Mouse (Mus musculus) layer of hippocampus, adult 11-12 months (tissue): ENCODE results near the gene Zar1l.
"Not testable (repeated sequence)": the region's sequence is repeated elsewhere in the genome, so short reads cannot be mapped to it uniquely, and the experiment has no call there.

Experiments used
- DNase-seq: peaks from one replicate; pipeline ENCODE4 v3.0.0; 2022; ENCODE audit warnings: low spot score

Zar1l gene

DNA sequence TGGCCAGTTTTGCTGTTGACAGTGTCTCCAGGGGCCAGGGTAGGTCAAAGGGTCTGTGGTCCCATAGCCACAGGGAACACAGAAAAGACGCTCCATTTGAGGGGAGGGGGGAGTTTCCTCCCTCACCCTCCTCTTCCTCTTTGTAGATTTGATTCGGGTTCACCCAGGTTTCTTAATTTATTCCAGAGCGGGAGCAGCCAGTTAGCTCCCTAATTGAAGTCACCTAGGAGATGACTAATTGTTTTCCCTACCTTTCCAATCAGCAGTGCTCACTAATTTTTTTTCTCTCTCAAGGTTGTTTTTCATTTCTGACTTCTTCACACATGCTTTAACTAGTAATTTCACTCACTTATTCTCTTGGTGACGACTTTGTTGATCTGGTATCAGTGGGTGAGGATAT, at the start of gene Zar1l:
TSS of gene Zar1l (minus strand) at position 101 of the 400 bp plus-strand sequence.
- DNase-seq = no peak

DNA sequence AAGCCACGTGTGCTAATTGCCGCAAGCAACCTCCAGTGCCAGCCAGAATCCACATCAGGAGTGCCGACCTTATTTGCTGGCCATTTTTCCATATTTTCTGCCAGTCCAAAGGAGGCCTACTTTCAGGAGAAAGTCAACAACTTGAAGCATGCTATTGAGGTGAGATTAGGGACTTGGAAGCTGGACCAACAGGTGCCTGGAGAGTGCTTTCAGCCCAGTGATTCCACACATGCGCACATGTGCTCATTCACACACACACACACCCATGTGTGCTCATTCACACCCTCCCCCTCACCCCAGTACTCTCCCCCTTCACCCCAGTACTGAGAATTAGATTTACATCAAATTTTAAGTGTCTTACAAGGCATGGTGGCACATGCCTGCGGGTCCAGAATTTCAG, 49.0 kb upstream of the Zar1l start:
- DNase-seq = no peak

DNA sequence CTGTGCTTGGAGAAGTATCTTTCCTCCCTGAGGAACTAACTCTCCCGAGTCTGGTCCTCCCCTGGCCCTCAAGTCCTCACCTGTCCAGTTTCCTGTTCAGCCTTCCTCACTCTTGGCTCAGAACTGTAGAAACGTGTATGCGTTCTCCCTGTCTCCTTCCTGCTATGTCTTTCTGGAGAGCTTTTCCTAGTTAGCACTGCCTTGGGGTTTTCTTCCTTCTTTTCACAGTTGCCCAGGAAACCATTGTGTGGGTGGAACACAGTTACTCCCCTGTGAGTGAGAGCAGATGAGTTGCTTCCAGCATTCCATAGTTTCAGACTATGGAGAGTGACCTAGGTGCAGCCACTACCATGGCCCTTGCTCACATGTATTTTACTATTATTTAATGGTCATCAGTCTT, 48.3 kb upstream of the Zar1l start:
- DNase-seq = no peak

DNA sequence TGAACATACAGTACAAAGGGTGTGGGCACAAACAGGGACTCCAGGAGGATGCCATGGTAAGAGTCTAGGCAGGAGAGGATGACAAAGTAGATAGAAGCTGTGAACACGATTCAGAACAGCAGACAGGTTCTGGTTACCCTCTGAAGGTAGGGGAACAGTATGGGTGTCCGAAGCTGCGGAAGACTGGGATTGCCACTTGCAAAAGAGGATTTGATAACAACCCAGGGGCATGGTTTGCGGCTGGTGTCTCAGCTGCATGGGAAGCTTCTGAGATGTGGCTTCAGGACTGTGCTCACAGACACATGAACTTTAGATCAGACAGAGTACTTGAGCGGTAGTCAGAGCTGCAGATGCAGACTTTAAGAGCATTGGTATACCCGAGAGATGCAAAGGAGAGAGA, 46.5 kb upstream of the Zar1l start:
- DNase-seq = no peak

DNA sequence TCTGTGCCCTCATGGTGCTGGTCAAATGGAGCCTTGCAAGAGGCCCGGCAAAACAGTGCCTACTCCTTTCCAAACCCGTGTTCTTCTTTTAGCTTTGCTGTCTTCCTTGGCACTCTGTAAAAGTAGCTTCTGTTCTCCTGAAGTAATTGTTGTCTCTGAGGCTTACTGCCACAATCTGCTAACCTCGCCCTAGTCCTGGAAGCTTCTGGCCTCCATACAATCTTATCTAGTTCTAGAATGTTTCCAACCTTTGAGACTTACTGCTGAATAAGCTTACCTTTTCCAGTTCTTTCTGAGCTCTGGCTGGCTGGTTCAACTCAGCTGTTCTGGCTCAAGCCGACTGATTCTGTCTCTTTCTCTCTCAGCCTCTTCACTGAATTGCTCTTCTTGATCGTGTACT, 43.8 kb upstream of the Zar1l start:
- DNase-seq = no peak

DNA sequence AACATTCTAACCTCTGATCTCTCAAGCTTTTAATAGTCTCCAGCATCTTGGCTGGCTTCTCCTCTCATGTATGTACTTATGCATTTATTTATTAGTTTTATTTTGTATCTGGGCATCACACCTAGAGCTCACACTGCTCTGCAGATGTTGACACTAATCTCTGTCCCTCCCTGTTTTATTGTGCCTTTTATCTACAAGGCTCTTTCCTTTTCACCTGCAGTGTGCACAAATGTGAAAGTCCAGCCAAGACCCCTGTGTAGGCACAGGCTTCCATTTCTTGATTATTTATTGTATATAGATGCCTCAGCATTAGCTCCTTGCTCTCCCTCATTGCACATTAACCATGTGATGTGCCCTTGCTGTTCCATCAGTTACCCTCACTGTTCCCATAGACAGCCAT, 43.4 kb upstream of the Zar1l start:
- DNase-seq = no peak

DNA sequence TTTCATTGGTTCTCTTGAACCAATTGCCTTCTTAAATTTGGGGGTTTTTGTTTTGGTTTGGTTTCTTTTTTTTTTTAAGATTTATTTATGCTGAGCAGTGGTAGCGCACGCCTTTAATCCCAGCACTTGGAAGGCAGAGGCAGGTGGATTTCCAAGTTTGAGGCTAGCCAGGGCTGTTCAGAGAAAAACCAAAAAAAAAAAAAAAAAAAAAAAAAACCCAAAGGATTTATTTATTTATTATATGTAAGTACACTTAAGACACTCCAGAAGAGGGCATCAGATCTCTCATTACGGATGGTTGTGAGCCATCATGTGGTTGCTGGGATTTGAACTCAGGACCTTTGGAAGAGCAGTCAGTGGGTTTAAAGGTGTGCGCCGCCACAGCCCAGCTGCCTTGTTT, 42.9 kb upstream of the Zar1l start:
- DNase-seq = no peak

DNA sequence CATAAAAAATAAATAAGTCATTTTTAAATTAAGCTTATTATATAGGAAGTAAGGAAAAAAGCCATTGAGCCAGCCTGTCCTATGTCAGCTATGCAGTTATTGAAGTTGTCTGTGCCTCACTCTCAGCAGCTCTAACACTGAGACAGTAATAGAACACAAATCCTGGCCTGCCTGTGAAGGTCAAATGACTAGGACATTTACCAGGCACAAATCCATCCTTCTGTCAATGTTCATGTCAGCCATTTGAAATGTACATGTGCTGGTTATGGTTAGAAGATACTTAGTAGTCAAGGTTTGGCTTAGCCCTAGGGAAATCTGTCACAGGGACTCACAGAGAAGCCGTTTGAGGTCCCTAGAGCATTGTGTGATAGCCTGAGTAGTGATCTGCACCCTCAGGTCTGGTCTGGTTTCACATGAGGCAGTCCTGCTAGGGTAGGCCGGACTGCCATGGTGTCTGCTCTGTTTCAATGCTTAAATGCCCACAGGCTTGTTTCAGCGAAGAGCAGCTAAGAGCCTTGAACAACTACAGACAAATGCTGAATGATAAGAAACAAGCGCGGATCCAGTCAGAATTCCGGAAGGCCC, 41.6 kb upstream of the Zar1l start:
- no peak for DNase-seq

DNA sequence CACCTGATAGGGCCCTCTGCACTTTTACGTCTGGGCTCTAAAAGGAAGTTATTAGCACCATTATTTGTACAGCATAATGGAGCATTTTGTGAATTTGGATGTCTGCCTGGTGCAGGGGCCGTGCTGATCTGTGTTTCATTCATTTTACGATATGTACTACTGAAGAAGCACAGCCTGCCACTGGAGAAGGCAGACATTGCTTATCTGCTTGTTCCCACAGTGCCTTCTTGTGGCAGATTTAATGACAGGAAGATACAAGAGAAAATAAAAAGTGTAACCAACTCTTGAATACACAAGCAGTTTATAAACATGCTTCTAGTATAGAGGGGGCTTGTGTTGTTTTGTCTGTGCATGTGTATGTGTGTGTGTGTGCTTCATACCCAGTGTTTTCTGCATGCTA, 33.7 kb upstream of the Zar1l start:
- peak; percentile 10 for DNase-seq

DNA sequence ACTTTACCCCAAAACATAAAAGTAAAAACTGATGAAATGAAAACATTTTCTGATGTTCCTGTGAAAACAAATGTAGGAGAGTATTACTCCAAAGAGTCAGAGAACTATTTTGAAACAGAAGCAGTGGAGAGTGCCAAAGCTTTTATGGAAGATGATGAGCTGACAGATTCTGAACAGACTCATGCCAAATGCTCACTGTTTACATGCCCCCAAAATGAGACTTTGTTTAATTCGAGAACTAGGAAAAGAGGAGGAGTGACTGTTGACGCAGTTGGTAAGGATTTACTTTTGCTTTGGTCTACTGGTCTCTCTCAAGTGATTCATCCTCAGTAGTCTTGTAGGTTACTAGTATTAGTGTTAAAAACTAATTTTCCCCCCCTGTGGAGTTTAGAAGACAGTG, 25.2 kb upstream of the Zar1l start:
- DNase-seq = no peak

DNA sequence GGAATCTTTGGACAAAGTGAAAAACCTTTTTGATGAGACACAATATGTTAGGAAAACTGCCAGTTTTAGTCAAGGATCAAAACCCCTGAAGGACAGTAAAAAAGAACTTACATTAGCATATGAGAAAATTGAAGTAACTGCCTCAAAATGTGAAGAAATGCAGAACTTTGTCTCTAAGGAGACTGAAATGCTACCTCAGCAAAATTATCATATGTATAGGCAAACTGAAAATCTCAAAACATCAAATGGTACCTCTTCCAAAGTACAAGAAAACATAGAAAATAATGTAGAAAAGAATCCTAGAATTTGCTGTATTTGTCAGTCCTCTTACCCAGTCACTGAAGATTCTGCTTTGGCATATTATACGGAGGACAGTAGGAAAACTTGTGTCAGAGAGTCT, 23.3 kb upstream of the Zar1l start:
- DNase-seq = no peak

DNA sequence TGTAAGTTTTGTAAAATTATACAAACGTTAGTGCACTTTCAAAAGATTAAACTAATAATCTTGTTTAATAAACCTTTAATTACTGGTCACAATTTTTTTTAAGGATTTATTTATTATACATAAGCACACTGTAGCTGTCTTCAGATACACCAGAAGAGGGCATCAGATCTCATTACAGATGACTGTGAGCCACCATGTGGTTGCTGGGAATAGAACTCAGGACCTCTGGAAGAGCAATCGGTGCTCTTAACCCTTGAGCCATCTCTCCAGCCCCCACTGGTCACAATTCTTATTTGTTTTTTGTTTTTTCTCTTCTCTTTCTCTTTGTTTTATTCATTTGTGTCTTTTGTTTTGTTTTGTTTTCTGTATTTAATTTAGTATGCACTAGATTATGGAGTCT, 7.3 kb upstream of the Zar1l start:
- DNase-seq = no peak

DNA sequence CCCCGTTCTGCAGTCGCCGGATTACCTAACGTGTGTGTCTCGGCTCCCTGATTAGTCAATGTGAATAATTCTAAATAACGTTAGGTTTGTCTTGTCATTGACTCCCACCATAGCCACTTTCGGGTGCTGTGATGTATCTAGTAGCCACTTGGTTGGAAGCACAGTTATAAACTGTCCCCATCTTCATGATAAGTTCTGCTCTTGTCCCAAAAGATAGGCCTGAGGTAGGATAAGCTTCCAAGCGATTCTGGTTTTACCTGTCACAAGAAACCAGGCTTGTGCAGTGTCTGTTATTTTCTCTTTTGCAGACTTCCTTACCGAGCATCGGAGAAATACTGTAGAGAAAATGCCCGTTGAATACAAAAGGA, 4.9 kb upstream of the Zar1l start:
- DNase-seq = no peak

DNA sequence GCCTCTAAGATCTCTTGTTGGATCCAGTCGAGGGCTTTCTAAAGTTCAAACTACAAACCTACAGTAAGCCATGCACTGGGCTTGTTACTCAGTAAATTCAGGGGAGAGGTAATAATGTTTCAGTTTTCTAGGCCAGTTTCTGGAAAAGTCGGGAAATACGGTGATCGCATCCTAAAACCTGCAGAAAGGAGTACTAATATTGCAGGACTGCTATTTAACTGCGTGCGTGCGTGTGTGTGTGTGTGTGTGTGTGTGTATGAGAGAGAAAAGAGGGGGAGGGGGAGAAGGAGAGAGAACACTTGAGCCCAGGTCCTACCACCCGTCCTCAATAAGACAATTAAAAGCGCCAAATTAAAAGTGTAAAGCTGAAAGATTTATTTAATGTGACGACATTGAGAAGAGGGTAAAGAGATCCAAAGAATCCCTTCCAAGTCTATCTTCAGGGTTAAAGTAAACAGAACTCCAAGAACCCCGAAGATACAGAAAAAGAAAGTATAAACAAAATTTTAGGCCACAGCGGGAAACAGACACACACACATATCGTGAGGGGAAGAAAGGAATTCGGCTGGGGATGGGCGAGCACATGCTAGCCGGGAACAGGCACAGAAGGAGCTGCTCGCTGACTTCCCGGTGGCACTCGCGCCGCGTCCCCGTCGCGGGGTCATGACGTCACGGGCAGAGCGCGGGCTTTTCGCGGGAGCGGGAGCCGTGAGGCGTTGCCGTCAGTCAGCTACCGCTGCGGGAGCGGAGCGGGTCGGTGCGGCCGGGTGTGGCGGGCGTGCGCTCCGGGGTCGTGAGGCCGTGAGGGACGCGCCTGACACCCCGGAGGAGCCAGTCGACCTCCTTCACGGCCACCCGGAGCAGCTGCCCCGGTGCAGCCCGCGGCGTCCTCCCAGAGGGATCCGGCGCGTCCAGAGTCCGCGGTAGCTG, 4.2 kb upstream of the Zar1l start, which contains the start of gene Brca2:
TSS of gene Brca2 (plus strand) at position 694 of the 930 bp plus-strand sequence.
- DNase-seq = peak; percentile 90

DNA sequence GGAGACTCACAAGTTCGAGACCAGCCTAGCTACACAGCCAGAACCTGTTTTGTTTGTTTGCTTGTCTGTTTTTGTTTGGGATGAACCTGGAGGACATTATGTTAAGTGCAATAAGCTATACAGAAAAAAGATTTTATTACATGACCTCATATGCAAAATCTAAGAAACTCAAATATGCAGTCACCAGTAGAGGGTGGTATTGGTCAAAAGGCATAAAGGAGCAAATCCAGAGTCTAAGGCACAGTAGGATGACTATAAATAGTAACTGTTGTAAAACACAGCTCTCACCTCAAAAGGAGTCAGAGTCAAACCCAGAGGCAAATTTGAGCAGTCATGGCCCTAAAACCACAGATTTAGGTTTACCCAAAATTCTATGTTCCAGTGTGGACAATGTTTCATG, 1.6 kb upstream of the Zar1l start:
- no peak for DNase-seq

DNA sequence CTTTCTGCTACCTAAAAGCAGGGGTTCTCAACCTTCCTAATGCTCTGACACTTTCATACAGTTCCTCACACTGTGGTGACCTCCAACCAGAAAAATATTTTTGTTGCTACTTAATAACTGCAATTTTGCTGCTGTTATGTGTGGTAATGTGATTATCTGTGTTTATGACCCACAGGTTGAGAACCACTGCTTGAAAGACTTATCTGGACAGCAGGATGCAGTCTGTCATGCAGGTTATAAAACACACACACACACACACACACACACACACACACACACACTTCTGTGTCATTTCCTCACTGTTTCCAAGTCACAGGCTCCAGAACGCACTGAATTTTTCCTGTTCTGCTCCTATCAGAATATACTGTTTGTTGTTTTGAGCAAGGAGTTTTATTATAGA, 3.9 kb downstream of the Zar1l start:
- DNase-seq = no peak

DNA sequence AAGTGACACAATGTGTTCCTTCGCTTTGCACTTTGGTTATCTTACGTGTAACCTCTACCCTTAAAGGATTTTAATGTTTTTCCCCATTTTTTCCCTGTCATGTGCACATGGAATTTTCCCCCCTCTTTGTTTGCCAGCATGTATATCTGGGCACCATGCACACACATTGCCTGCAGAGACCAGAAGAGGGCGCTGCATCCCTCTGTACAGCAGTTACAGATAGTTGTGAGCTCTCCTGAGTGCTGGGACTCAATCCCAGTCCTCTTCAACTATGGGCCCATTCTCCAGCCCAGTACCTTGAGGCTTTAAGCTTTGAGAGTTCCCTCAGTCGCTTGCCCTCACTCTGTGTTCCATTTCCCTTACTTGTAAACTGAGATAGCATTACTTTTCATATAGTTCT, 4.7 kb downstream of the Zar1l start:
- DNase-seq = no peak

DNA sequence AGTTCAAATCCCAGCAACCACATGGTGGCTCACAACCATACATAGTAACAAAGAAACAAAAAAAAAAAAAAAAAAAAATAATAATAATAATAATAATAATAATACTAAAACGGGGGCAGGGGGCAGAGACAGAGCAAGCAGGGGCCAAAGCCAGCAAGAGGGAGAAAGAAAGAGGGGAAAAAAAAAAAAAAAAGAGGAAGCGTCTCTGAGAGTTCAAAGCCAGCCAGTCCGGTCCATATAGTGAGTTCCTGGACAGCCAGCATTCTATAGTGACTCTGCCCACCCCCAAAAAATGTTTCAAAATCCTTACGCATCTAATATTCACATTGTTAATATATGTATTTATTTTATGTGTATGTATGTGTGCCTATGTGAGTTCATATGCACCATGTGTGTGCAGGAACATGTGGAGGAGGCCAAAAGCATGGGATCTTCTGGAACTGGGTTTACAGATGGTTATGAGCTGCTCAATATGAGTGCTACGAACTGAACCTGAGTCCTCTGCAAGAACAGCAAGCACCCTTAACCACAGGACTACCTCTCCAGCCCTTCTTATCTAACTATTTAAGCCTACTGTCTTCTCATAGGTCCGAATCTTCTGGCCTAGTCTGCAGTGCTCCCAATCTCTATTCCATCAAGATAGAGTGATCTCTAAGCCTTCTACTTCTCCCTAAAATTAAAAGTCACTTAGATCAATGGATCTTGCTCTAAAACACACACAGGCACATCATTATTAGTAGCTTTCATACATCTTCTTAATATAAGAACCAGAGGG, 7.3 kb downstream of the Zar1l start:
- DNase-seq = no peak

DNA sequence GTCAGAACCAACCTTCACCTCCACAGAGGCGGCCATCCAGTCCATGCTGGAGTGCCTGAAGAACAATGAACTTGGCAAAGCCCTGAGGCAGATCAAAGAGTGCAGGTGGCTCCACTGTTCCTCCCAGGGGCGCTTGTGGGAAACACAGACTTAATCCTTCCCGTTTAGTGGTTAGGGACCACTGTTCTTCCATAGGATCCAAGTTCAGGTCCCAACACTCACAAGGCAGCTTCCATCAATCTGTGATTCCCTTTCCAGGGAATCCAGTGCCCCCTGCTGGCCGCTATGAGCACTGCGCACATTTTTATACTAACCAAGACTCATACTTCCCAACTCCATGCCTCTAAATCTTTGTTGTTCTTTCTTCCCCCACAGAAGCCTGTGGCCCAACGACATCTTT, 22.2 kb downstream of the Zar1l start:
- peak; percentile 21 for DNase-seq

DNA sequence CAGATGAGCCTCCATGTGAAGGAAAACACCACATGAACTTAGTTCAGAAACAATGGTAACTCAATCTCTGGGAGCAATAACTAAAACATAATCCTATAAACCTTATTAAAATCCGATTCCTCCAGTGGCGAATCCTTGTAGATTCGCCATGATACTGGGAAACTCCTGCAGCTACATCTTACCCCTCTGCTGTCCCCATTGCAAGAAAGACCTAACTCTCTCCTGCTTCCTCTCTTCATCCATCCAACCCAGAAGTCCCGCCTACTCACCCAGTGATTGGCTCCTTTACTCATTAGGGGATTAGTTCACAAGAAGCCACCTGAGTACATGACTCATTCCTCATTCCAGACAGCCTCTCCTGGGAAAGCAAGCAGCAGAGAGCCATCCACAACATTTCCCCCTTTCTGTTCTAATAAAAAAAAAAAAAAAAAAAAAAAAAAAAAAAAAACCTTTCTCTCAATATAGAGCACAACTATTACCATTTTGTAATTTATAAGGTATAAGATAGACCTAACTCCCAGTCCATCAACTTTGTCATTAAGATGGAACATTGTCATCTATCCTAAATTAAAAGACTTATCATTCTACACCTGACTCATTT, 26.3 kb downstream of the Zar1l start:
- DNase-seq = not testable (repeated sequence)

DNA sequence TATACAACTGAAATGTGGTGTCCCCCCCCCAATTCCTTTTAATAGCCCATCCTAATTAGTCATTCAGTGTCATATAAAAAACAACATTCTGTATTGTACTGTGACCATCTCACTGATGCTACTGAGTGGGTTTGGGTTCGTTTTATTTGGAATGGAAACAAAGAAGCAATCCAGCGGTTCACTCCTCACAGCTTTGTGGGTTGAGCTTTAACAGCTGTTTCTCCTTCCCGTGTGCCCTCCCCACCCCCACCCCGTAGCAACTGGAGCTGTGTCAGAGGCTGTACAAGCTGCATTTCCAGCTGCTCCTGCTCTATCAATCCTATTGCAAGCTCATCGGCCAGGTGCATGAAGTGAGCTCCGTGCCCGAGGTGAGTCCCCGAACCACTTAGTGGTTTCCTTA, 27.1 kb downstream of the Zar1l start:
- DNase-seq = no peak

DNA sequence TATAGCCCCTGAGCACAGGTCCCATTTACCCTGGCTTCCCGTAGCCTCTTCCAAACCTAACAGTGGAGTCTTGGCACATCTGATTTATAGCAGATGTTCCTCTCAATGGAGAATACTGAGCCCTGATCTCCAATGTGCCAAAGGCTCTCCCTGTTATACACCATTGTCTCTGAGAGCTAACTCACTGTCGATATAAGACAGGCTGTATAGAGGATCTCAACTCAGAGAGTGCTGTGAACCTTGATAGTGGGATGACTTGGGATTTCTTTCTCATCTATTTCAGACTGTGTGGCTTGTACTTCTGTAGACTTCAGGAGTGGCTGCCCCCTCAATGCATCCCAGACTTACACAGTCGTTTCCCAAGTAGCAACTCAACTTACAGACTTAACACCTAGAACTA, 27.7 kb downstream of the Zar1l start:
- no peak for DNase-seq

DNA sequence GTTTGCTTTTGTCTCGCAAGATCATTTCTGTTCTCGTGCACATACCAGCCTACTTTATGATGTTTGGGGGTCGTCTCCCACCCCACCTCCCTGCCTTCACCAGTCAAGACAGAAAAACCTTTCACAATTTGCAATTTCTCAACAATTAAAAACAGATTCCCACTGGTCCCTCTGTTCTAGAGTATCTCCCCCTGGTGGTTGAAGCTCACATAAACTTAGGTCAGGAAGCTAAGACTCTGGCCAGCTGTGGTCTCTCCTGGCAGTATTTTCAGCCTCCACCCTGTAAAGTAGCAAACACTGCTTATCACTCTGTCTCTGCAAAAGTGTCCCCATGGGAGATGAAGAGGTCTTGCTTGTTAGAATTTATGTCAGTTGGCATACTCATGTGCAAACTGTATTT, 32.8 kb downstream of the Zar1l start:
- no peak for DNase-seq
